Mouse (Mus musculus): ENCODE measurements around the gene Ccdc71l.

Gene Ccdc71l

DNA sequence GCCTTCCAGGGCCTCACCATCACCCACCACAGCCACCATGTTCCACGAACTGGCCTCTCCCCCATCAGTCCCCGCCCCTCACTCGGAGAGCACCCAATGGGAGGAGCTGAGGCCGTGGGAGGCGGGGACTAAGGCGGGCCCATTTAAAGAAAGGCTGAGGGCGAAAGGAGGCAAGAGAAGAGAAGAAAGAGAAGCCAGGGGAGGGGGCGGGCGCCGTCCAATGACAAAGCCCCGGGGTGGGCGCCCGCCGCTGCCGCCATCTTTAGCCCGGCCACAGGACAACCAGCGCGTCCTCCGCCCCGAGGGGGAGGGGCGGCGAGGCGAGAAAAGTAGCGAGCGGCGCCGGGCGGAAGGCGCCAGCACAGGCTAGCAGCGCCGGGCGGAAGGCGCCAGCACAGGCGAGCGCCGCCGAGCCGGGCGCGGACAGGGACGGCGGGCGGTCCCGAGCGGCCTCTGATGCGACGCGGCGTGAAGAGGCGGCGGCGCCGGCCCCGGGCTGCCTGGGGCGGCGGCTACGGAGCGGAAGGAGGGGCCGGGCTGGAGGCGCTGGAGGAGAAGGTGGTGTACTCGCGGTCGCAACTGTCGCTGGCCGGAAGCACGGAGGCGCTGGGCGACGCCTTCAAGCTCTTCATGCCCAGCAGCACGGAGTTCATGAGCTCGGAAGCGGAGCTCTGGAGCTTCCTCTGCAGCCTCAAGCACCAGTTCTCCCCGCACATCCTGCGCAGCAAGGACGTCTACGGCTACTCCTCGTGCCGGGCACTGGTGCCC lies at the start of gene Ccdc71l:
TSS of gene Ccdc71l (plus strand) at position 177 of the 768 bp plus-strand sequence.
- in situ Hi-C loops (cut with MboI, MseI) = no loop called here

DNA sequence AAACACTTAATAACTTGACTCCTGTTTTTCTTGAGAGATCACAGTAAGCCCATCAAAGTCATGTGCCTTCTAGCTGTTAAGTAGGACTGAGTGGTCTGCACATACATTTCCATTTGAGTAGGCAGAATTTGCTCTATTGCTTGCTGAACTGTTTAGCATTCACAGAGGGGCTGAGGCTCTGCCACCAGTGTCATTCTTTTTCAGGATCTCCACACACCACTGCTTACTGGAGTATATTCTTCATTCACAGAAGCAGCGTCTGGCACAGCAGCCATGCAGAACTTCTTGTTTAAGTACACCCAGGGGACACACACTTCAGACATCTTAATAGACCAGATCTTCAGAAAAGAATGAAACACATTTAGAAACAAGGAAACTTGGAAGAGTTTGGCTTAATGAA lies 39.4 kb upstream of the Ccdc71l start:
- in situ Hi-C loops (cut with MboI, MseI) = no loop called here

DNA sequence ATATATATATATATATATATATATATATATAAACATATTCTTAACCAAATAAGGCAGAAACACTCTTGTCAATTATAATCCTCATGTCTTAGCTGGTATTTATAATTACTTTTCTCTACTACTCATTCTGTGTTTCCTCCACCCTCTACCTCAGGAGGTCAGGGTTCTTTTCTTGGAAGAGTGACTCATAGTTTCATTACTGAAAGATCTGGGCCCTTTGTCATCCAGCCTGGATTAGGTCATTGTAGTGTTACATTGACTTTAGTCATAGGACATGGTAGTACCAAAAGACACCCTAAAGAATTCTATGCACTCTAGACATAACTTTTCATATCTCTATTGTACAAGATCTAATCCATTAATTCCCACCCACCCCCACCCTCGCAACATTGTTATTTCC lies 35.0 kb upstream of the Ccdc71l start:
- in situ Hi-C loops (cut with MboI, MseI) = loop anchor here (10.0 kb wide), 1 partner anchor 49 kb away; no protein-coding TSS in a partner anchor

DNA sequence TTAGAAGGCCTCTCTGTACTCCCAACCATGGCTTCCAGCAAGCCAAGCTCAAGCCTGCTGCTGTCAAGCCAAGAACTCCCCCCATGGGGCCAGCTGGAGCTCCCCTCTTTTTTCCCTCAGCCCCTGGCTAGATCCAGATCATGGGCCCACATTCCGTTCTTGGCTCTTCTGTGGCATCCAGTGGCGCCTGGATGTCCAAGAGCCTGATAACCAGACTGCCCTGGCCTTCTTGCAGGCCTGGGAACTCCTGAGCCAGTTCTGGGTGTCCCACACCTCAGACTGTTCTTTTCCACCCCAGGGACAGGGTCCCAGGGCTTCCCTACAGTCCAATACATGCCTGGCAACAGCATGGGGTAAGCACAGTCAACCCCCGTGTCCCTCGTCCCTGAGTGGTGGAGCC lies 32.4 kb upstream of the Ccdc71l start:
- in situ Hi-C loops (cut with MboI, MseI) = loop anchor here (10.0 kb wide), 1 partner anchor 51 kb away; no protein-coding TSS in a partner anchor

DNA sequence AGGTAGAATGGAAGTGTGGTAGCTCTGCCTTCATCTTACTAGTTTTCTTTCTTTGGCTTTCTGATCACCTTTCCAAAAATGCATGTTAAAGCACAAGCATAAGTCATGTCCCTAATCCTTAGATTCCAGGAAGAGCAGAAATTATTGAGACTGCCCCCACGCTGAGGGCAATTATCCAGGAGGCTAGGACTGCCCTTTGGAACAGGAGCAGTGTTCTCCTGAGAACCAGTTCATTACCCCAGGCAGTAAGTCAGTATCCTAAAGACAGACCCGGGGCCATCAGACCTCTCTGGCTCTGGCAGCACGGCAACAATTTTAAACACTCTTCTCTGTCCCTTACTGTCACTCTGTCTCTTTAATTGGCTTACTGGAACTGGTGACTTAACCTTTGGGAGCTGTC lies 30.0 kb upstream of the Ccdc71l start:
- in situ Hi-C loops (cut with MboI, MseI) = loop anchor here (10.0 kb wide), 1 partner anchor 54 kb away; no protein-coding TSS in a partner anchor

DNA sequence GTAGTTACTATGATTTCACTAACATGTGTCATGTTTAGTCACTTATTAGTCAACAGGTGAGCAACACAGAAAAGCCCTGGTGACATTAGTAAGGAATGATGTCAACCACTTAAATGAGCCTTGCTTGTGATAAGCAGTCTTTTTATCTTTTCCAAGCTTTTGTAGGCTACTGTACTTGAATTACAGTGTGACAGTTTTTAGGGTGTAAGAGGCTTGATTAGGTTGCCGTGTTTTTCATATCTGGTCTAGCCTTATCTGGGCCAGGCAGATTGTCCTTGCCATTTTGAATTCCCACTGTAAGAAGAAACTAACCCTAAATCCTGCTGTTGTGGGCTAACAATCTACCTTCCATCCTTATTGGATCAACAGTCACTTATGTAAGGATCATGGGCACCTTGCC lies 26.6 kb upstream of the Ccdc71l start:
- in situ Hi-C loops (cut with MboI, MseI) = no loop called here

DNA sequence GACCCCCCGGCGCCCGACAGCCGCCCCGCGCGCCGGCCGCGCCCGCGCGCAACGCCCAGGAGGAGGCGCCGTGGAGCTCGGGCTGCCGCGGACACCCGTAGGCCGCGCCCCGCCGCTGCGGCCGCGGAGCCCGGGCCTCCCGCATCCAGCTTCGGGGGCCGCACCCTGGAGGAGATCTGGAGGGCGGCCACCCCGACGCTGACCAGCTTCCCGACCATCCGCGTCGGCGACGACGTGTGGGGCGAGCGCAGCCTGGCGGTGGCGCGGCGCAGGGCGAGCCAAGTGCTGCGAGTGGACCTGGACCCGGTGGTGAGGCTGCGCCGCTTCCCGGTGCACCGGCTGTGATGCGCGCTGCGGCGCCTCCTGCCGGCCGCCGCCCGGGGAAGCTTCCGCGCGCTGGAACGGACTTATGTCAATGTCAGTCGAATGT lies 807 bp downstream of the Ccdc71l start:
- in situ Hi-C loops (cut with MboI, MseI) = no loop called here

DNA sequence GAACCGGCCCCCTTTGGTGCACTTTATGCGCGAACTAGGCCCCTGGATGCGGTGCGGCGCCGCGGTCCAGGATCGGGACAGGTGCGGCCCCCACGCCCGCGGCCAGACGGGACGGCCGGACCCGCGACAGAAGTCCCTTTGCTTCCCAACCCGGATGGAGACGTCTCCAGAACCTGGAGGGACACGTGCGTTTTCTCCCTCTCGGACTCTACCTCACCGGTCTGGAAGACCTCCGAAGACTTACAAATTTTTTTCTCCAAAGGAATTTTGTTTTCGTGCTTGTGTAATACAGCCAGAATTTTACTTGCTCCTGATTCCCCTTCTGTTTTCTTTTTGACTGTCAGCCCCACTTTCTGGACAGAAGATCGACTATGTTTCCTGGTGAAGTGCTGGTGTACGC lies 1.2 kb downstream of the Ccdc71l start:
- in situ Hi-C loops (cut with MboI, MseI) = loop anchor here (10.0 kb wide), 1 partner anchor 85 kb away; no protein-coding TSS in a partner anchor

DNA sequence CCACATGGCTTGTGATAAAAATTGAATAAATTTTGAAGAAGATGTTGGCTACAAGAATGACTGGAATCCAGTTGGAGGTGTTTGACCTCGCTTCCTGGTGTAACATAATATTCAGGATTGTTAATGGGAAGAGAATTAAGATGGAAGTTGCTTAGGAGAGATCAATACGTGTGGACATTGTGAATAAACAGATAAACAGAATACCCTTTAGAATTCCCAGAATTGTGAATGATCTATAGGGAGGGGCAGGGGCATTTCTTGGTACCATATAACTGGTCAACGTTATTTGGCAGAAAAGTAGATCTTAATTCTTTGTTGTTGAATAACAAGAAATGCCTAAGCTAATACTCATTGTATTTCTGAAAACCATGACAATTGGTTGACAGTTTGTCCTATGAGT lies 2.0 kb downstream of the Ccdc71l start:
- in situ Hi-C loops (cut with MboI, MseI) = loop anchor here (10.0 kb wide), 1 partner anchor 86 kb away; no protein-coding TSS in a partner anchor

DNA sequence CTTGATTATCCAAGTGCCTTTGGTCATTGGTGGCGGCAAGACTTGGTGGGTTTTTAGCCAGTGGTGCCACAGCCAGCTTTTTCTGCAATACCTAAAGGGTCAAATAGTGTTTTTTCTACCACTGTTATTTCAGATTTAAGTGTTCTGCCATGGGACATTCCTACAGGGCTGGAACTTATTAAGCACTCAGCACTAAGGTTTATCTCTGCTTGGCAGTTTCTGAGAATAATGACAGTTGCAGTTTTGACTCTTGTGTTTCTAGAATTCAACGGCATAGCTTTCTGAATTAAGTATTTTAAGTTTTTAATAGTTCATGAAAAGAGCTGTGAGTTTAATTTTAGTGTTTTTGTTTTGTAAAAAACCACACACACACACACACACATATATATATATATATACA lies 2.5 kb downstream of the Ccdc71l start:
- in situ Hi-C loops (cut with MboI, MseI) = loop anchor here (10.0 kb wide), 1 partner anchor 86 kb away; no protein-coding TSS in a partner anchor

DNA sequence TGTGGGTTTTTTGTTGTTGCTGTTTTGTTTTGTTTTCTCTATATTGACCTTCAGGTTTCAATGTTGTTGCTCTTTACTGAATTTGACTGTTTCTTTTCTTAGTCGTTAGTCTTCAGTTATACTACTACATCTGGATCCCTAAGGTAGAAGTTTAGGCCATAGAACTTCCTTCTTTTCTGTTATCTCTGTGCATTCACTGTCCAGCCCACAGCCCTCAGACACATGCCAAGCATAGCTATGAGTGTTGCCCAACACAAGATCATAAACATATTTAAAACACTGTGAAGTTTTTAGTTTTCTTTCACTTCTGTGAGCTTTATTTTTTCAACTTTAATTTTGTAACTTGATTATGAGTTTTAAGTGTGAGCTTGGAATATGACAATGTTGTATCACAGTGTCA lies 41.0 kb downstream of the Ccdc71l start:
- in situ Hi-C loops (cut with MboI, MseI) = no loop called here

DNA sequence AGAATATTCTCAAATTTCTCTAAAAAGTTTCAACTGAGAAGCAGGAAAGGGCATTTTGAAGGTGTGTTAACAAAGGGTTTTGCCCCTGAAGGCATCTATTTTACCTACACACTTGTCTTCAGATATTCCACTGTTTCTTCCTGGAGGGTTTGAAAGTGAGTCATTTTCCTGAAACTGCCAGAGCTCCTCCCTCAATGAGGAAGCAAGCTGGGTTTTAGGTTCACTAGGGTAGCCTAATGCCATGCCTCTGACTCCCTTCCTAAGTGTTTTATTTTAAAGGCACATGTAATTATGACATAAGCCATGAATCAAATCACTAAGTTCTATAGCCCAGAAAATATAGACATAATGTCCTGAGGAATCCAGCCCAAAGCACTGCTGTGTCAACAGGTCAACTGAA lies 49.3 kb downstream of the Ccdc71l start:
- in situ Hi-C loops (cut with MboI, MseI) = loop anchor here (10.0 kb wide), 1 partner anchor 1487 kb away; no protein-coding TSS in a partner anchor

DNA sequence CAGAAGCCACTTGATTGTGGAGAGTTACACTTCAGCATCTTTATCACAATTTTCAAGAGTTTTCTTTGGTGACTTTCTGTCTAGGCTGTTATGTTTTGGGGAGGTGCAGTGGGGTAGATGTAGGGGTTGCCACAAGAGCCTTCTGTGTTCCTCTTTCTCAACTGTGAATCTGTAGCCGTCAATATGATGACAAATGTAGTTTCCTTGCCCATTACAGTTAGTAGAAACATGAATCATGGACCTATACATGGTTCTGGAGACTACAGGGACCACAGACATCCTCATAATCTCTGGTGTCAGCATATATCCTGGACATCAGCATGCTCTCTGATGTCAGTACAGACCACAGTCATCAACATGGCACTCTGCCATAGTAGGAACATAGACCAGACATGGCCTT lies 52.5 kb downstream of the Ccdc71l start:
- in situ Hi-C loops (cut with MboI, MseI) = no loop called here

Measured in T-helper 2 cell (primary cell).